Mouse (Mus musculus) gastrocnemius, postnatal 25 days (tissue): ENCODE data around the gene Fancc. TPM values are rescaled to one million over a fixed set of nuclear protein-coding genes. Genes with fewer than 3 reads are reported as not detected.
"Not testable (repeated sequence)": the region's sequence is repeated elsewhere in the genome, so short reads cannot be mapped to it uniquely, and the experiment has no call there.

Experiments
- DNase-seq: peaks from one replicate; pipeline ENCODE4 v3.0.0; 2022
- total RNA-seq, 2 experiments: library from RNA; stranded (reverse); gene quantifications; 1 replicate in 1 of 2; 2 replicates in 1 of 2; pipeline ENCODE4 v1.2.3; 2021

The Fancc gene
- total RNA-seq, 2 experiments from 2014 or later = 2.0 to 2.3 TPM

DNA sequence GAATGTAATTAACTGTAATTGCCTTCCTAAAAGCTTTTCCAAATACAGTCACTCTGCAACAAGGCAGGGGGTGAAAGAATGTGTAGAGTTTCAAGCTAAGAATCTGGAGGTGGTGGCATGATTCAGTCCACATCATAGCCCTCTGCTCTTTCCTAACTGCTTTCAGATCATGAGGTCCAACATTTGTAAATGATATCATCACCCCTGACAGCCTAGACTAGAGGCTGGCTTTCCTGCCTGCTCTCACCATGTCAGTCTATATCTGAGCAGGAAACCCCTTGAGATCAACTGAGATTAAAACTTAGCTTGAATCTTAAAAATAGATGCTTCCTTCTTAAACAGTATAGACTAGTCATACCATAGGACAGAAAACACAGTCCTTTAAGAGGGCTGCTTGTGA lies 75.9 kb downstream of the Fancc start:
- DNase-seq = no peak

DNA sequence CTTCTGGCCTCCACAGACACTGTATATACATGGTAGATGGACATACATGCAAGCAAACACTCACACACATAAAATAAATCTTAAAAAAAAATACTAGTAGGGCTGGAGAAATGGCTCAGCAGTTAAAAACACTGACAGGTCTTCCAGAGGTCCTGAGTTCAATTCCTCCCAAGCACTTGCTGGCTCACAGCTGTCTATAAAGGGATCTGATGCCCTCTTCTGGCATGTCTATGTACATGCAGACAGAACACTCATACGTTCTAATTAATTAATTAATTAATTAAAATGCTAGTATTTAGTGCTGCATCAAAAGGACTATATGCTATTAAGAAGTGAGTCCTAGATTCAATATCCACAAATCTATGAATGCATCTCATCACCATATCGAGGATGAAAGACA lies 78.9 kb downstream of the Fancc start:
- no peak for DNase-seq

DNA sequence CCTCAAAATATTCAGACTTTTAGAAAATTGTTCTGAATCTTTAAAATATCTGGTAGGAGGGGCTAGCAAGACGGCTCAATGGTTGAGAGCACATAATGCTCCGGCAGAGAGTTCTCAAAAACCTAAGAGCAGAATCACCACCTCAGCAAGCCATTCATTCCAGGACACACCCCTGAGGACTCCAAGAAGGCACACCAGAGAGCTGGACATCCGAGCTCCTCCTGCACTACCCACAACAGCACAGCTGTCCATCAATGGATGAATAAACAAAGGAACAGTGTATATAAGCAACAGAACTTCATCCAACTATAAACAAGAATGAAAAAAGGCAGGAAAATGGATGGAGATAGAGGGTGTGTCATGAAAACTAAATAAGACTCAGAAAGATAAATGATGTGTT lies 80.3 kb downstream of the Fancc start:
- DNase-seq = no peak

DNA sequence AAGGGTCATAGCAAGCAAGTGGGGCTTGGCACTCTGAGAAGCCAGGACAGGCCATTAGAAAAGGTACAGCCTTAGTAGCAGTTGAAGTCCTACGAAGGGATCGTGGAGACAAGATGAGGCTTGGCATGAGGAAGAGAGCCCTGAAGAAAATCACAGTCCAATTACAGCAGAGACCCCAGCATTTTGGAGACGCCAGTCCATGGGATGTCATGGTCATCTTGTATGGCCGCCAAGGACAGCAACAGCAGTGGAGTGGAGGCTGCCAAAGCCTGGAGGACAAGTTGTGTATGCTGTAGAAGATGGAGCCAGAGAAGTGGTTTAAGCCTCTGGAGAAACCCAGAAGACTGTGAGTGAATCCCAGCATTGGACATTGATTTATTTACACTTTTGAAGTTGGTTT lies 84.4 kb downstream of the Fancc start:
- no peak for DNase-seq

DNA sequence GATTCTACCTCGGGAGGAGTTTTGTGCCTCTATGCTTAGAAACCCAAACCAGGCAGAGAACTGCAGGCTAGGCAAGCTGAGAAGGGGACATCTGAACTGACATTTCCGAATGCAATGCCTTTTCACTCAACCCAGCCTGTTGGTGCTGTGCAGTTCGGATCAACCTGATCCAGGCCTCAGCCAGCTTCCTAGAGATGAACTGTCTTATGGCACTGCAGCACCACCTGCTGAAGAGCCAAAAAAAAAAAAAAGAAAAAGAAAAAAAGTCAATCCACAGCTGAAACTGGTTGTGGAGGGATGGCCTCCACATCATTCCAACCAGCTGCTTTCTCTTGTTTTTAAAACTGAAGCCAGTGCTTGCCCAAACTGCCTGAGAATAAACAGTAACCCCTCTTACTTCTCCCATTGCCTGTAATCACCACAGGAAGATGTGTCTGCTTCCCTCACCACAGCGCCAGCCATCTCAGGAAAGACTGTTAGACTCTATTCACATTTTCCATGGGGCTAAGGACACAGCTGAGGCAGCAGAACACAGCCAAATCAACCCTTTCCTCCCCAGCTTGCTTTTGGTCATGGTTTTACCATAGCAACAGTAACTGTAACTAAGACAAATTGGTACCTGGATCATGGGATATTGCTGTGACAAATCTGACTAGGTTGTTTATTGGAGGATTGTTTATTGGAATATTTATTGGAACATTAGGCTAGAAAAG lies 85.6 kb downstream of the Fancc start:
- DNase-seq = no peak

DNA sequence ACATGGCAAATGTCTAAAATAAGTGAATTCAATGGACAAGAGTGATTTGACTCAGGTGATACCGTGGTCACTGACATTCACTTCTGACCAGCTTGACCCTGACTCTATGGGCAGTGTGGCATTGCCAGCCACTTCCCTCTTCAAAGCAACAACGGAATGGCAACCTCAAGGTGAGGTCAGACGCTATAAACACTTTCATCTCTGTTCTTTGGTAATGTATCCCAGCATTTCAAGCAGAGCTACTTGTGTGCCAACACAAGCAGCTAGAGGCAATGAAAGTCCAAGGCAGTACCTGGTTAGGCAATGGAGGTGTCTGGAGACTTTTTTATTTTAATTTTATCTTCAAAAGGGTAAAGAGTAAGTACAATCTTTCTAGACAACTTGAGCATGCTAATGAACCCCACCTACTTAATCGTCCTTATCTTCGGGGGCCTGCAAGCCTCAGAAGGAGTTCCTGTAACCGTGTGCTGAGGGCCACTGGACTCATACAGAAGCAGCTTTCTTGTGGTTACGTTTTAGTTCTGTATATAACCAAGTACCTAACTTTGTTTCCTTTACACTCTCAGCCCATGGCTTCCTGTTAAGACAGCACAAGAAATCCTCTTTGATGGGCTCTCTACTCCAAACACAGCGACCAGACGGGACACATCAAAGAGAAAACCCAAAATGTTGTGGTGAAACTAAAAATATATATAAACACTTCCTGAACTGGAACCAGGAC lies 86.3 kb downstream of the Fancc start:
- DNase-seq = no peak

DNA sequence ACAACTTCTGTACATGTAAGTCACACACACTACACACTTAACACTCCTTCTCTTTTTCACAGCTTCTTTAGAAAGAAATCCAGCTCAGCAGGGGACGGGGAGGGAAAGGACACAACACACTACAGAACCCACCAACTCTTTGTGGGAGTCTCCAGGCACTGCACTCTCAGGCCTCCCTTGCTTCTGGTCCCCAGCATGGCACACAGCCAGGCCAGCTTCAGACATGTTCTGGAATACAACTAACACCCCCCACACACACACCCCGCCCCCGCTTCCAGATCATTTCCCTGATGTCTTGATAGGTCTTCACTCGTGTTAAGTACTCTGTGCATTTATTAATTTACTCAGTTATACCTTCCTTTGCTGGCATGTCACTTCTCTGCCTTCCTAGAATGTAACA lies 91.9 kb downstream of the Fancc start:
- no peak for DNase-seq

DNA sequence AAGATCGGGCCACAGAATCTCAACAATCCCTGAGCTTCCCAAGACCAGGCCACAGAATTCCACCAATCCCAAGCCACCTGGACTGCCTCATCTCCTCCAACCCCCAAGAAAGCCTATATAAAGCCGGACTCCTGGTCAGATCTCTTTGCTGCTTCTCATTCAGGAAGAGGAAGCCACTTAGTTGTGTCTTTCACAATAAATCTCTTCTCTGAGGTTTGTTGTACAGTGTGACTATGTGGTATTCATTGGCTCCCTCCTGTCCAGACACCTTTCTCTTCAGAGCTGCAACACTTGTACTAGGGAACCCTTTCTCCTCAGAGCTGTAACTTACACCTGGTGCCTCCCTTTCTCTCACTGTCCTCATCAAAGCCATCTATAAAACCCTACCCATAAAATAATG lies 92.4 kb downstream of the Fancc start:
- DNase-seq = no peak

DNA sequence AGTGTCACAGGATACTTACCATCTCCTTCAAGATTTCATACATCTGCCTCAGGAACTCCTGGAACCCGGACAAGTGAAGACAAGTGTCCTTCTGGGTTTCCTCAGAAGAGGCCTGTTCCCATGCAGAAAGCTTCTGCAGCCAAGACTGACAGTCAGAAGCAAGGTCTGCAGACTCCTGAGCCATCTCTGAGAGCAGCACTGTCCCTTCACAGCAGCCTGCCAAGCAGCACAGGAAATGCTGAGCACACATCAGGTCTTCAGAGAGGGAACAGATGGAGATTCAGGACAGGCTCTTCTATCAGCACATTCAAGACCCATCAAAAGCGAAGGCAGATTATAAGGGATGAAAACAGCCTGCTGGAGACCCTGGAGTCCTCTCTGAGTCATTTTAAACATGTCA lies 94.3 kb downstream of the Fancc start:
- no peak for DNase-seq

DNA sequence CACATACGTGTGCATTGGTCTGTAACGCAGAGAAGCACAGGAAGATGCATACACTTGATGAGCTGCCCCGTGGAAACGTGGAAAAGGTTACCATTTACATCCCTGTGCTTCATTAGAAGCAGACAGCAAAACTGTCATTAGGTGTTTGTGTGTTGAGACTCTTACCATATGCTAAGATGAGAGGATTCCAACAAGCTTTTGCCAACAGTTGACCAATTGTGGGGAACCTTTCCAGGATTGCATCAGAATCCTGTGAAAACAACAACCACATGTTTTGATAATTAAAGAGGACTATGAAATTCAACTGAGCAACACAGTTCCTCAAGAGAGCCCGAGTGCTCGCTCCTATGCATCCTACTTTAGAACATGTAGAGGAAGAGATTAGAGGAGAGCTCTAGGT lies 97.0 kb downstream of the Fancc start:
- no peak for DNase-seq

DNA sequence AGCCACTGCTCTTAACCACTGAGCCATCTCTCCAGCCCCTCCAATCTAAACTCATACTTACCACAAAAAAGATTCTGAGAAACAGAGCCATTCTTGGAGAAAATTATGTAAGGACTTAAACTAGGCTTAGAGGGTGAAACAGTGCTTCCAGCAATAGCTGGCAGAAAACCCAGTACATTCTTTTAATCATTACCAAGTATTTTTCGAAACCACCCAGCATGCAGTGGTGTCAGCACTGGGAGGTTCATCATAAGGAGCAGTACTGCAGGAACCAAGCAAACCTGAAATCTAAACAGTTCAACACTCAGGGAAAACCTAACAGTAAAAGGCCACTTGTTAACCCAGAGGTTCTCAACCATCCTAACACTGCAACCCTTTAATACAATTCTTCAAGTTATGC lies 99.7 kb downstream of the Fancc start:
- no peak for DNase-seq

DNA sequence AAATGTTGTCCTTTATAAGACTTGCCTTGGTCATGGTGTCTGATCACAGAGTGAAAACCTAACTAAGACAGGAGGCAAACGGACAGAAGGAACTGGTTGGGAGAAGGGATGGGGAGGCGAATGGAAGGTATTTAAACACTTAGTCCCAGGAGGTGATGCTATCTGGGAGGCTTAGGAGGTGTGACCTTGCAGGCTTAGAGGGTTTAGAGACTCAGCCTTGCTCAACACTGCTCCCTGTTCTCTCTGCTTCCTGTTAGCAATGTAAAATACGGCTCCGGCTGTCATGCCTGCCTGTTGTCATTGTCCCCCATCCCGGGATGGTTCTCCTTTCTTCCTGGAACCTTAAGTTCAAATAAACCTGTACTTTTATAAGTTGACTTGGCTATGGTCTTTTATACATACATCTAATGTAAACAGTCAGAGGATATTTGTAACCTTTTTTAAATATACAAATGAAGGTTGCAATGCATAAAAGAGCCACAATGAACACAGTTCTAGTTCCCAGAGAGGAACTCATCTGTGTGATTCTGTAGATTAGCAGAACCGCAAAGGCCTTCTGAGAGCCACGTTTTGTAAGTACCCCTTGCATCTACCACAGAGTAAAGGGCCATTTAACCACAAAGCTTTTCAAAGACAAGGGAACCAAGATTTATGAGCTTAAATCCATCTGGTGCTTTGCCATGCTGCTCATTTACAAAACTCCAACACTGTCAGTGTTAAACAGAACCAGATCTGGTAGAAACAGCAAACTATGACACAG lies 102.6 kb downstream of the Fancc start:
- DNase-seq = no peak

DNA sequence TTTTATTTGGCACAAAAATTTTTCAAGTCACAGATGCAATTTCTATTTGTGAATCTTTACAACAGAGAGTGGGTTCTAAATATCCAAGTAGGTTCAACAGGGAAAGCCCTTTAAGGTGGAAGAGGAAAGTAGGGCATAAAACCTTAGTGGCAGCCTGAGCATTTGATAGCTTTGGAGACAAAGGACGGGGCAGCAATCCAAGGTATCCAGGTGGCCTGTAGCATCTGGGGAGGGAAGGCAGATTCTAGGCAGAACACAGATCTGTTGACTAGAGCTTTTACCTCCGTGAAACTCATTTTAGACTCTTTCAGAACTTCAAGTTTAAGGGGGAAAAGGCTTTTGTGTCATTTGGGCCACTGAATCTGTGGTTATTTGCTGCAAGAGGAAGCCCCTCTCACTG lies 111.8 kb downstream of the Fancc start:
- no peak for DNase-seq

DNA sequence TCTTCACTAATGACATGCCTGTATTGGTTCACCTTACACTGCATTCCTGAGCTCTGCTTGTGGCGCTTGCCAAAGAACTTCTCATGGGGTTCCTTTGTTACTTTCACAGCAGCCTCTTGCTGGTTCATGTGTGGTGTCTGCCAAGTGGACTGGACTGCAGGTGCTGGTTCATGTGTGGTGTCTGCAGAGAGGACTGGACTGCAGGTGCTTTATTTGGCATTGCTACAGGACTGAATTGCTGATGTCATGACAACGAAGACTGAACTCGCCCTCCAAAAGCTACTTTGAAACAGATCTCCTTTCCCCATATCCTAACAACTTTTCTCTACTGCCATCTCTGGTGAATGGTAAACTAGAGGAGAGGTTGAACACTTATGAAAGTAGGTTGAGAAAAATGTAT lies 112.3 kb downstream of the Fancc start:
- no peak for DNase-seq

DNA sequence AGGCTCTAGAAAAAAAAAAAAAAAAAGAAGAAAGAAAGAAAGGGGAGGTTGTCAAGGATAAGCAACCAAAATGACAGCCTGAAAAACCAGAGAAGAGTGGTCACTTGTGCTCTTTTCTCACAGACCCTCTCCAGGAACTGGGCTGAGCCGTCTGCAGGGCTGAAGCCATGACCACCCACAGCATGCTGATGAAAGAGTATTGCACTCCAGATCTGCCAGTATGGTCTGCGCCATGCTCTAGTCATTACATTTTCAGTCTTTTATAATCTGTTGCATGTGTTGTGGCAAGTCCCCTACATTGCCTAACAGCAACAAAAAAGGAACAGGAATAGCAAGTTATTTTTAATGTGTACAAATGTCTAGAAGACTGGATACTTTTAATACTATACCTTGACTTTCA lies 114.9 kb downstream of the Fancc start:
- no peak for DNase-seq

DNA sequence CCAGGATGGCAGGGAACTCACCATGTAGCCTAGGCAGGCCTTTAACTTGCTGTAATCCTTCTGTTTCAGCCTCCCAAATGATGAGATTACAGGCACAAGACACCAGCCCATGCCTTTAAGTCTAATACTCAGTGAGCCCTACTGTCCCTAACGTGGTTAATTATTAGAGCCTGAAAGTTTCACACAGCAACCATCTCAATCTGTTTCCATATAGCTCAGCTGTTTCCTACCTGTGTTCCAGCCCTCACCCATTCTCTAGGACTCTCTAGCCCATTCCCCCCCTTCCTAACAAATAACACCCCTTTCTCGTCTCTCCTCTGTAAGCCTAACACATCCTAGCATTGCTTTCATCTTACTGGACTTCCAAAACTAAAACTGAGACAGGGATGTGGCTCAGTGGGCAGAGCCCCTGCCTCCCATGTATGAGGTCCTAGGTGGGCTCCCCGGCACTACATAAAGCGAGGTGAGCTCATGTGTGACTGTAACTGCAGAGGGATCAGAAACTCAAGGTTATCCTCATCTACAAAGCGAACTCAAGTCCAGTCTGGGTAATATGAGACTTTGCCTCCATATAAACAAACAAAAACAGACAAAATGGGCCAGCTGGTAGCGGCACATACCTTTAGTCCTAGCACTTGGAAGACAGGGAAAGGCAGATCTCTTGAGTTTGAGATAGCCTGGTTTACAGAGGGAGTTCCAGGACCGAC lies 123.5 kb downstream of the Fancc start:
- no peak for DNase-seq

DNA sequence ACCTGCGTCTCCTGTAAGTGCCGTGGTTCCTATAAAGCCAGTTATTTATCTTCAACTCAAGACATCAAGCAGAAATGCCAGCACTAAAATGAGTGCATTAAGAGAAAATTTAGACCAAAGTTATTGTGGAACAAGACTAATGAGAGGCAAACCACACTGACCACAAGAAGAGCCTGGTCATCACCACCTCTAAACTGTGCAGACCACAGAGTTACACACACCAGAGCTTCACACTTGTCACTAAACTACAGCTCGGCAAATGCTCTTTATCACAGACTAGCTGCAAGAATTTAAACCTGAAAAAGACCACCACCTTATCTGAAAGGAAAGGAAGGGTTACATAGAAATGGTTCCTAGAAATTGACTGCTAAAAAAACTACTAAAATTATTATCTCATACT lies 135.3 kb downstream of the Fancc start:
- no peak for DNase-seq

DNA sequence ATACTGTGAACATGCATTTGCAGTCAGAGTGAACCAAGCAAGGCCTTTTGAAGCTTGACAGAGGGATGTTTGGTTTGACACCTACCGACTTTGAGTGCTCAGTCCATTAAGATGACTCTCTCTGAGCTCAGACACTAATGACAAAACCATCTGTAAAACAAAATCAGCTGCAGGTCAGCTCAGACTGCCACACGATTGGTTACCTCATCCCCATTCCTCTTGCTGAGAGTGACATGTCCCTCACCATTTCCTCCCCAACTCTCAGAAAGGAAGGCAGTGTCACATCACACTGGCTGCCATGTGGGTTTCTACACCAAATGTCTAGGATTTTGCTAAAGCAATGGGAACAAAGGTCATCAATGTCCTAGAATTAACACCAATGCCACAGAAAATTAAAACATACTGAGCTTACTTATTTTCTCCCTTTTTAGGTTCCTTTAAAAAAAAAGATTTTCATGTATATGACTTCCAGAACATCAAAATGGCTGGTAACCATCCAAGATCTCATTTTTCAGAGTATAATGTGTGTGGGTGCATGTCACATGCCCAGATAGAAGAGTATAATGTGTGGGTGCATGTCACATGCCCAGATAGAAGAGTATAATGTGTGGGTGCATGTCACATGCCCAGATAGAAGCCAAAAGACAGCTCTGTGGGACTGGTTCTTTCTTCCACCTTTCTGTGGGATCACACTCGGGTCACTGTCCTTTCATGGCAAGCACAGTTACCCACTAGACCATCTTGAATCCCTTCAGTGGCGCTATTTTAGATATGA lies 136.8 kb downstream of the Fancc start:
- DNase-seq = no peak

DNA sequence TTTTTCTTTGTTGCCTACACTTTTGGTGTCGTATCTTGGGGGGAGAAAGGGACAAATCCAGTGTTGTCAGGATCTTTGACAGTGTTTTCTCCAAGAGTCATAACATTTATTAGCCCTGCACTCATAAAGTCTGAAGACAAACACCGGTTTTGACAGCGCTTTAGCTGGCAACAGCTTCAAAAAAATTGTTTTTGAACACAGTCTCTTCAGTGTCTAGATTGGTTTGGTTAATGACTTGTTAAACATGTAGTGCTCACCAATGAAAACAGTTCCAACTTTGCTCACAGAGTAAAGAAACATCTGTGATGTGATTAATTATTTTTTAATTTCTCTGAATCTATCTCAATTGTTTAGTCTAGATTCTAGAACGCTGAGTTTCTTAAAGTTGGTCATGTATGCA lies 137.7 kb downstream of the Fancc start:
- no peak for DNase-seq

DNA sequence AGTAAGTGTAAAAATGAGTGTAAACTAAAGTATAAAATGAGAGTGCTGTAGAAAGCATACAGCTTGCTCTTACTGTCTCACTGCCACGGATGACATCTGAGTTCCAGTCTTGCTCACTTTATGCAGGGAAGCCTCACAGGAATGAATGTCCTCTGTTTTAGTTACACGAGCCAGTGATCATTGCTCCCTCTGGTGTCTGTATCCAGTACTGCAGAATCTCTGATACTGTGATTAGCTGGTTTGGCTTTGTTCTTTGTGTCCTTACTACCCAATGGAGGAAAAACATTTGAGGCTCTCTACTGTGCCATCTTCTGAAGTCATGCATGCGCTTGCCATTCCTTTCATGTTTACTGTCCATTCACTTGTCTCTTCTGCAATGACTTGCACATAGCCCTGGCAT lies 140.5 kb downstream of the Fancc start:
- no peak for DNase-seq

DNA sequence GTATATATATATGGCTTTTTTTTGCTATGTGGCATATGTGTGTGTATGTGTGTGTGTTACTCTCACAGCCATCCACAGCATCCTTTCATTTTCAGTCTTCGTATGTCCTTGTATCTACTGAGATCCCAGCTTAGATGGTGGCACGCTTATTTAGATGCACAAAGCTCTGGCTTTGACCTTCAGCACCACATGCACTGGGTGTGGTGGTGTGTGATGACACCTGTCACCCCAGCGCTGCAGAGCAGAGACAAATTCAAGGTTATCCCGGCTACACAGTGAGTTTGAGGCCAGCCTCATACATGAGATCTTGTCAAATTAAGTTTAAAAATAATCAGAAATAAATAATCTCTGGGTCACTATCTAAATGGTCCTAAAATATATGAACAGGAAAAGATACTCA lies 141.0 kb downstream of the Fancc start:
- DNase-seq = no peak

DNA sequence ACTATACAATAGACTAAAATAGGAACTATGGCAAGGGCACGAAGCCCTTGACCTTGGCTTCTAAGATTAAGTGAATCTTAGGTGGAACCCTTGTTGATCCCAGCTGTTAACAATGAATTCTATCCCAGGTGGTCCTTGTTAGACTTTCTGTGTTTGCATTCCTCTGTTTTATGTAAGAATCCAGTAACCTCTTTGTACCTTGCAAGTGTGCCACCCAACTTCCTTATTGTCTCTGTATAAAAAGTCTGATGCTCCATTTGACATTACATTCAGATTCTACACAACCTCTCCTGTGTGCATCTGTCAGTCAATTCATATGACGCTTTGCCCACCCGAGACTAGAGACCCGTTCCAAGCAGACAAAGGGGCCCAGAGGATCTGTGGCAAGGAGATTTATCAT lies 143.8 kb downstream of the Fancc start:
- not testable (repeated sequence) for DNase-seq
